Mouse (Mus musculus): Measurements from ENCODE around the gene Eln.

The Eln gene

DNA sequence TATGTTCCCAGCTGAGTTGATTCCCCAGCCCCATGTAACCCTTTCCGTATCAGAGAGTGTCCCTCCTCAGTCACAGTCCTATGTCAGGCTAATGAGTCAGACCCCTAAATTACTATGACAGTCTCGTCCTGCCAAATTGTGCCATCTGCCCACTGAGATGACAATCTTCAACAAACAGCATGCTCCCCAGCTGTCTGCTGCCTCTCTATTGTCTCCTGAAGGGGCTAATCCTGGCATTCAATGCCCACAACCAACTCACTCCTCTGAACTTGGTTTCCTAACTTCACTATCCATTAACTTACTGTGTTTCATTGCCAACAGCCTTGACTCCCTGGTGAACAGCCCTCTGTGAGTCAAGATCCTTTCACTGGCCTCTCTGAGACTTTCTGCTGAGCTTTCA is 62.7 kb downstream of the Eln start:
- no peak for DNase-seq (ENCODE audit: low spot score in 2 of 2)

DNA sequence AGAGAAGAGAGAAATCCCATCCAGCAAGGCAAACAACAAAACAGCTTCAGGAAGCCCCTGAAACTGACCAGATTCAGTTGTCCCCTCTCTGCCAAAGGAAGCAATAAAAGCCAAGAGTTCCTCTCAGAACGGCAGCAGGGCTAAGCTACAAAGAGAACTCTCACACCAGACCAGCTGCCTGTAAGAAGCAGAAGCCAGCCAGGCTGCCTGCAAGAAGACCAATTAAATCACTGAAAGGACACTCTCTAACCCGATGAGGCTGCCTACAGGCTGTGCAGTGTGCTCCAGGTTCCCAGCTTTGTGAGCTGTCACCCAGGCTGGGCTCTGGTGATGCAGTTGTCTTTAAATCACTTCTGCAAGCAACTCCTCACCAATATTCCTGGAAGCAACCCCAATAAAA is 63.3 kb downstream of the Eln start:
- DNase-seq (ENCODE audit: low spot score in 2 of 2), result no peak

DNA sequence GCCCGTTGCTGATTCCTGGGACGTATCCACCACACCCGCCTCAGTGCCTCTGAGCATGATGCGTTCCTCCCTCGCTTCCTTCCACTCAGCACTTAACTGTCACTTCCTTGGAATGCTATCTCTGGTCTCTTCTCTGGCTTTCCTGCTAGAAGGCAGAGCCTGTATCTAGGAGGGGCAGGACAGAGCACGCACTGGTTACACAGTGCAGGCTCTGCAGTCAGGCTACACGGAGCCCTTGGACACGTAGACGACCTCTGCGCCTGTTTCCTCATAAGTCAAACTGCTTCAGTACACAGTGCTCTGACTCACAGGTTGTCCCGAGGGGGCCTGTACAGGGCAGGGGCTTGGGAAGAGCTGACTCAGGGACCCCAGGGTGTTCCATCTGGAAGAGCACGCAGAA is 66.9 kb downstream of the Eln start:
- DNase-seq (ENCODE audit: low spot score in 2 of 2), result no peak

DNA sequence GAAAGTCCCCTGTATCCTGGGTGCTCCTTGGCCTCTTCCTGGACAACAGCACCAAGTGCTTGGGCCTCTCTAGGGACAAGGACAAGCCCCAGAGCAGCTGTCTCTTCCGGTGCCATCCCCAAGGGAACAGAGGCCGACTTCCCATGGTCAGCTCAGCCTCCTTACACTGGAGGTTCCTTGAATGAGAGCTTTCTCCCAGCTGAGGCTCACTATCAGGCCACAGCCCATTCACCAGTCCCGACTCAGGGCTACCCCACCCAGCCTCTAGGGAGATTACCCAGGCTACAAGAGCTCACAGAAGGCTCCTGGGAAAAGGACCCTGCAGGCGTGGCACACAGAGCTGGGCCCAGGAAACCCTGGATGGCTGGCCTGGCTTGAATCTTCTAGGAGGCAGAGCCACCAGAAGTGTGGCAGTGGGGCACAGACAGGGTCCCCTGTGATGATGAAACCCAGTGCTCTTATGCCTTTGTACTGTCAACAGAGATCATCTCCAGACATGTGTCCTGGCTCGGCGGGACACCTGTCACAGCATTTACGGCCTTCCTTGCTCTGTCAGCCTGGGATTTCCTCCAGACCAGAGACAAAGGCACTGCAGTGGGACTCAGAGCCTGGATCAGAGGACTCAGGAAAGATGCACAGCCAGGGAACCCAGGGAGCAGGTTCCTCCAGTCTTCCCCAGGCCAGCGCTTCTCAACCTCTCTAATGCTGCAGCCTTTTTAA is 68.1 kb downstream of the Eln start:
- no peak for DNase-seq (ENCODE audit: low spot score in 2 of 2)

DNA sequence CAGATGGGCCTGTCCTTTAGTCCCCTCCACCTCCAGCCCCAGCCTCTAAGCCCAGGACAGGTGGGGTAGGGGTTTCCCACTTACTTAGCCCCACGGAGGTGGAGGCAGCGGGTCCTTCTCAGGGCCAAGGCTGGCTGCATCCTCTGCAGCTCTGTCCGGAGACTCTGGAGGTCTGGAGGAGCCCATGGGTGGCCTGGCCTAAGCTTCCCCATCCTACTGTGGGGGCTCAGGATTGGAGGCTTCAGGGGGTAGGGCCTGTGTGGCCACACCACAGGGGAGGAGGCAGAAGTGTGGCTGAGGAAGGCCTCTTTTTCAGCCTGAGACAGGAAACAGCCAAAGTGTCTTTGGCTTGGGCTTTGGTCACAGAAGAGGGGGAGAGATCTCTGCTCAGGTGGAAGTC is 69.1 kb downstream of the Eln start:
- peak; percentile 52 to 63 for DNase-seq (ENCODE audit: low spot score in 2 of 2)

DNA sequence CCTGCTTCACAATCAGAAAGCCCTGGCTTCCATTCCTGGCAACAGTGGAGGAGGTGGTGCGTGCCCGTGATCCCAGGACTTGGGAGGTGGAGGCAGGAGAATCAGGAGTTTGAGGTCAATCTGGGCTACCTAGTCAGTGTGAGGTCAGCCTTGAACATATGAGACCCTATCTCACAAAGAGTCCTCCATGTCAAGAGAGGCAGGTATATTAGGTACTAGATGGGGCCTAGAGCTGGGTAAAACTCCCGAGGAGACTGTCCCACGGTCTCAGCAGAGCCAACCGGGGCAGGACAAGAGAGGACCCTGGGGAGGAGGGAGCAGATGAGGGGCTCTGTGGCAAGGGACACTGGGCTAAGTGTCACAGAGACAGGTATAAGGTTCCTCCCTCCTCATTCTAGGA is 69.6 kb downstream of the Eln start:
- DNase-seq (ENCODE audit: low spot score in 2 of 2), result no peak

DNA sequence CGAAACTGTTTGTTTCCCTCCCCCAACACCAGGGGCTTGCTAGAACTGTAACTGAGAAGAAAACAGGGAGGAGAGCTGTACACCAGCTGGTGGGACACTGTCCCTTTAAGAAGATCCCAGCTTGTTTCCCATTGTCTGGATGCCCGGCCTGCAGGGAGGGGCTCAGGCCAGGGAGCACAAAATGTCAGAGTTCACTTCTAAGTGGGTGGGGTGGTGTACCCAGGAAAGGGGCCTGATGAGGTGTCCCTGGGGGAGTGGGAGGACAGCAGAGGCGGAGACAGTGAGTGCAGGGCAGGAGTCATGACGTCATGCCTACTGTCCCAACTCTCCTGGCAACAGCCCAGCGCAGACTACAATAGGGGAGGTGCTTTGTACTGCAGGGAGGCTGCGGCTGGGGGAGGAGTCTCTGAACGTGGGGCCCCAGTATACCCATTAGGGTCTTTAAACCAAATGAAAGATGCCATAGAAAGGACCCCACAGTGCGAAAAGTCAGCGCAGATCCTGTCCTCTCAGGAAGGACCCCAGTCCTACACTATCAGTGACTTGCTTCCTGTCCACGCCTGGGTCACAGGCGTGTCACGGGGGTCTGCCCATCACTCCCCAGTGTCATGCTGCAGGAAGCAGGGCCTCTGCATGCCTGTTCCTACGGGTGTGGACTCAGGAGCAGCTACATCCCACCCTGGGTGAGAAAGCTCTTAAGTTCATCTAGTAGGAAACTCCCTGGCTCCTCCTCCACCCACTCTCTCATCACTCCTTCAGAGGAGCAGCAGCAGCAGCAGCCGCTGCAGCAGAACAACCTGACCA is 71.0 kb downstream of the Eln start:
- DNase-seq (ENCODE audit: low spot score in 2 of 2), result peak; percentile 43 to 54

DNA sequence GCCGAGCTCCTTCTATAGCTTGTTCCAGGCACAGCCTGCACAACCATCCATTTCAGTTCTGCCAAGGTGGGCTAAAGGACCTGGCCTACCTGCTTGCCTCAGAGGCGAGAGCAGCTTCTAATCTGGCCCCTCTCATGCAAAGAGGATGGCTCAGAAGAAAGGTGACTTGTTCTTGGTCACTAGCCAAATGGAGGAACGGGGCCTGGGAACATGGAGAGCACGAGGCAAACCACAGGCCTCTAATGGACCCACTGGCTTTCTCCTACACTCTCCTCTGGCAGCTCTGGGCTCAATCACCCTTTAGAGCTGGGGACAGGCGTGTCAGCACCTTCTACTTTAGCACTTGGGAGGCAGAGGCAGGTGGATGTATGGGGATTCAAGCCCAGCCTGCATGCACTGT is 72.1 kb downstream of the Eln start:
- DNase-seq (ENCODE audit: low spot score in 2 of 2), result no peak

DNA sequence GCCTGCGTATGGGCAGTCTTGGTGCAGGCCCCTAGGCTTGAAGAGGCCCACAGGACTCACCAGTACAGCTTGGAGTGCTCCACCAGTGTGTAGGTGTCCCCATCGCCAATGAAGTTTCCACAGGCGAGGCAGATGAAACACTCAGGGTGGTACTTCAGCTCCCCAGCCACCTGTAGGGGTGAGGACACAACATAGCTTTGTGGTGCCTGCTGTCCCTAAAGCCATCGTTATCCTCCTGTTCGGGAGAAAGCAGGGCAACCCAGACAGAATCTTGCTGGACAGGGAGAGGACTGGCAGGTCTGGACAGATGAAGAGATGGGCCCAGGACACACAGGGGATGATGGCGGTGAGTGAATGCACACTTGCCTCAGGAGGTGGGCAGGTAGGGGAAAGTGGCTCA is 74.5 kb downstream of the Eln start:
- no peak for DNase-seq (ENCODE audit: low spot score in 2 of 2)

DNA sequence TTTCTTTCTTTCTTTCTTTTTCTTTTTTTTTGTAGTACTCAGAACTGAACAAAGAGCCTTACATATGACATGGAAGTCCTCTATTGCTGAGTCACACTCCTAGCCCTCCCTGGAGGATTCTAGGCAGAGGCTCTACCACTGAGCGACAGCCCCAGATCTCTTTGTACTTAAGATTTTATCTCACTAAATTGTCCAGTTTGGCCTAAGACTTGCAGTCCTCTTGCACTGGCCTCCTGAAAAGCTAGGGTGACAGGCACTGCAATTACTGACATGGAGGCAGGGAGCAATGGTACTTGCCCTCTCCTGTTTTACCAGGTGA is 75.0 kb downstream of the Eln start:
- no peak for DNase-seq (ENCODE audit: low spot score in 2 of 2)

DNA sequence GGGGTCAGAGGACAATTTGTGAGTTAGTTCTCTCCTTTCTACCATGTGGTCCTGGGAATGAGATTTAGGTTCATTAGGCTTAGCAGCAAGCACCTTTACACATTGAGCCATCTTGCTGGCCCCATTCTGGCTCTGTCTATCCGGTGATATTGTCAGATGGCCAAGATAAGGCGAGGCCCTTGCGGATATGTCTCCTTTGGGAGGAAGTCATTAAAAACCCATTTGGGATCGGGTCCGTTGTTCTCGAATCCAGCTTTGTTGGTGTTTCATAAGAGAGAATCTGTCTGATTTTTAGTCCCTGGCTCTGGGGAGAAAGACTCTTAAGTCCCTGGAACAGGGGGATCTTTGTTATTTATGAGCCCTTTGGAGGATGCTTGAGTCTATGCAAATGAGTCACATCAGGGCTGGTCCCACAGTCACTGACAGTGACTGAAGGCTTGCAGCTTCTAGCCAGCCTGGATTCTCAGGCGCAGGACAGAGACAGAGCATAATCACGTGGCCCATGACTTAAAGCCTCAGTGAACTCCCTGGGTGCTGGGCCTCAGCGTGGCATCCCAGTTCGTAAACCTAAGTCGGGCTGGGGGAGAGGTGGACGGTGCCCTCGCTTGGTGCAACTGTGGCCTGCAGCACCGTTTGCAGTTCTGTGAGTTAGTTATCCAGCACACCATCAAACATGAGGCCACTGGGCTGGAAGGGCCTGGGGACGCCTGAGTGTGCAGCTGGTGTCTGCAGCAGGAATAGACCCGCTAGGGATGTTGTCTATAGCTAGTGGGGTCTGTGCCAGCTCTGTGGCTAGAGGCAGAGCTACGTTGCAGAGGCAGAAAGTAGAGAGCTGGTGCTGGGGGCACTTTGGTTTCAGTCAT is 75.6 kb downstream of the Eln start:
- no peak for DNase-seq (ENCODE audit: low spot score in 2 of 2)

DNA sequence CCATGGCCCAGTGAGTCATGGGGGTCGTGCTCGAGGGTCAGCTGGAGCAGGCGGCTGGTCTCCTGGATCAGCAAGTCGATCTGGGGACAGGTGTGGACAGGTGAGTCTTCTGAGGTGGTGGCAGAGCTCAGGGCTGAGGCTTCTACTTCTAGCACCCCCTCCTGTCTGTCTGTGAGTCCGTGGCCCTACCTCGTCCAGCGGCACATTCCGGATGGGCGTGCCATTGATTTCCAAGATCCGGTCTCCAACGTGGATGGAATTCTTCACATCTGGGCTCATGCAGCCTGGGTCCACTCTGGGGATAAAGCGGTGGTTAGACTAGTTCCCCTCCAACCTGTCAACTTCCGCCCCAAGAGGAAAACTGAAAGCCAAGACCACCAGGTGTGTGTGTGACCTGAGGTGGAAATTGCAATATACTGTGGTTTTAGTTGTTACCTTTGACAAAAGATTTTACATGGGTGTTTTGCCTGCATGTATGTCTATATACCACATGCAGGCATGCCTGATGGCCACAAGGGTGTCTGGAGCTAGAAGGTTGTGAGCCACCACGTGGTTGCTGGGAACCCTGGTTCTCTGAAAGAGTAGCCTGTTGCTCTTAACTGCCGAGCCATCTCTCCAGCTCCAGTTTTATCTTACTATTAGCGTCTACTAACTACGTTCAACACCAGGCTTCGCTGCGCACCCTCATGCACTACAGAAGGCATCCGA is 78.0 kb downstream of the Eln start:
- no peak for DNase-seq (ENCODE audit: low spot score in 2 of 2)

DNA sequence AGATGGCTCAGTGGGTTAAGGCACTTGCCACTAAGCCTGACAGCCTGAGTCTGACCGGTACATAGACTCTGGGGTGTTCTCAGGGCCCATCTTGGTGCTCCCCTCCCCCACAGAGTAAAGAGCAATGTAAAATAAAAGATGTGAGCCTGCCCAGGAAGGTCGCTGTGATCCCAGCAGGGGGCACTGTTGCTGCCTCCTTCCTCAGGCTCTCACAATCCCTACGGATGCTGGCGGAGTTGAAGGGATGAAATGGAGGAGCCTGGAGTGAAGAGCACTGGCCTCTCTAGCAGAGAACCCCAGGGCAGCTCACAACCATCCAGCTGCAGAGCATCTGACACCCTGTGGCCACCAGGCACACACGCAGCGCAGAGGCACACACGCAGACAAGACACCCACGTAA is 78.6 kb downstream of the Eln start:
- DNase-seq (ENCODE audit: low spot score in 2 of 2), result no peak

DNA sequence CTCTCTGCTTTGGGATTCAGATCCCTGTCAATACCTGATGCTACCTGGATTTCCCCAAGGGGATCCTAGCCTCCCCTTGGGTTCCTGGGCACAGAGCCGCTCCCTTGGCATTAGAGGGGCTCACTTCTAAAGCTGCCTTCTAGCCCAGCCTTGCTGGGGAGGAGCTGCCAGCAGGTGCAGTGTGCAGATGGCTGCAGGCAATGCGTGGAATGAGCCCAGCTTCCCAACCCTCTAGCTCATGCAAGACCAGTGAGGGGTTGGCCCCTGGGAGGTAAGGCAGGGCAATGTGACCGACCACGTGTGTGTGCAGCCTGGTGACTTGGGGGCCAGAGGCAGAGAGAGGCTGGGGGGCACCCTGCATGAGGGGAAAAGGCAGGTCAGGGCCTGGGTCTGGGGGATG is 90.4 kb downstream of the Eln start:
- no peak for DNase-seq (ENCODE audit: low spot score in 2 of 2)

Data from natural killer cell, adult 2 months (primary cell).